Mouse (Mus musculus) heart, postnatal 0 days (tissue): ENCODE measurements around the gene Smc4. TPM values are rescaled to one million over a fixed set of nuclear protein-coding genes. Genes with fewer than 3 reads are reported as not detected.

Experiments
- ATAC-seq: fragments of 200-750 bp; cut with Nextera tagmentation; 2 replicates; pipeline ENCODE4 v1.8.0; 2017; ENCODE audit warnings: low read depth, moderate number of reproducible peaks, moderate library complexity; ENCODE audit not compliant: insufficient read depth
- DNase-seq: peaks from one replicate; pipeline ENCODE4 v3.0.0-alpha.2; 2016; ENCODE audit warnings: low spot score
- H3K27ac ChIP-seq: fragments of 300-500 bp; sonication (generic); 2 replicates; pipeline ENCODE4 v1.5.1; 2014; ENCODE audit warnings: low read depth, mild to moderate bottlenecking
- H3K27me3 ChIP-seq: fragments of 300-500 bp; sonication (generic); 2 replicates; pipeline ENCODE4 v1.6.1; 2014; ENCODE audit warnings: low read length, mixed read lengths; ENCODE audit not compliant: control insufficient read depth, insufficient read depth
- H3K36me3 ChIP-seq: fragments of 300-500 bp; sonication (generic); replicated peaks from 2 replicates; pipeline ENCODE4 v1.6.1; 2014; ENCODE audit warnings: low read length, mixed read lengths; ENCODE audit not compliant: control insufficient read depth, insufficient read depth
- H3K4me1 ChIP-seq: fragments of 300-500 bp; sonication (generic); 2 replicates; pipeline ENCODE4 v1.6.1; 2014; ENCODE audit warnings: antibody characterized with exemption; ENCODE audit not compliant: control insufficient read depth, insufficient read depth
- H3K4me2 ChIP-seq: fragments of 300-500 bp; sonication (generic); 2 replicates; pipeline ENCODE4 v1.6.1; 2014; ENCODE audit warnings: low read depth, mild to moderate bottlenecking, low read length, moderate library complexity
- H3K4me3 ChIP-seq: fragments of 300-500 bp; sonication (generic); 2 replicates; pipeline ENCODE4 v1.5.1; 2014; ENCODE audit warnings: low read depth, low read length
- H3K9ac ChIP-seq: fragments of 300-500 bp; sonication (generic); replicated peaks from 2 replicates; pipeline ENCODE4 v1.6.1; 2014; ENCODE audit warnings: low read depth, low read length, mixed read lengths
- H3K9me3 ChIP-seq: fragments of 300-500 bp; sonication (generic); replicated peaks from 2 replicates; pipeline ENCODE4 v1.6.1; 2016; ENCODE audit warnings: low read length; ENCODE audit not compliant: control insufficient read depth
- CTCF ChIP-seq: IDR thresholded peaks from 2 replicates; pipeline ENCODE4 v1.5.1; 2016; ENCODE audit warnings: antibody characterized with exemption, control low read depth, low read depth
- EP300 ChIP-seq: IDR thresholded peaks from 2 replicates; pipeline ENCODE4 v1.6.1; 2016; ENCODE audit warnings: antibody characterized with exemption, low read depth
- WGBS: fragments of 180-500 bp; shearing (Covaris S2); extraction: QIAGEN DNeasy Blood & Tissue Kit; methylation state at CpG from one replicate; pipeline ENCODE4 v1.1.7; 2014; 5-methylcytosine and 5-hydroxymethylcytosine counted together
- polyA plus RNA-seq: library from polyadenylated mRNA; unstranded; fragments of >200 nt; fragmentation: Nextera tagmentation; extraction: Ambion mirVana; gene quantifications from 2 replicates; pipeline ENCODE4 v1.2.1, GENCODE M21; 2015
- total RNA-seq: library from RNA; depleted of rRNA; stranded (reverse); fragments of >200 nt; gene quantifications from 2 replicates; pipeline ENCODE4 v1.2.3, GENCODE M21; 2014; ENCODE audit warnings: low replicate concordance

The Smc4 gene
- total and polyA plus RNA-seq, 2 experiments from 2014 or later, result 32.8 to 77.1 TPM

DNA sequence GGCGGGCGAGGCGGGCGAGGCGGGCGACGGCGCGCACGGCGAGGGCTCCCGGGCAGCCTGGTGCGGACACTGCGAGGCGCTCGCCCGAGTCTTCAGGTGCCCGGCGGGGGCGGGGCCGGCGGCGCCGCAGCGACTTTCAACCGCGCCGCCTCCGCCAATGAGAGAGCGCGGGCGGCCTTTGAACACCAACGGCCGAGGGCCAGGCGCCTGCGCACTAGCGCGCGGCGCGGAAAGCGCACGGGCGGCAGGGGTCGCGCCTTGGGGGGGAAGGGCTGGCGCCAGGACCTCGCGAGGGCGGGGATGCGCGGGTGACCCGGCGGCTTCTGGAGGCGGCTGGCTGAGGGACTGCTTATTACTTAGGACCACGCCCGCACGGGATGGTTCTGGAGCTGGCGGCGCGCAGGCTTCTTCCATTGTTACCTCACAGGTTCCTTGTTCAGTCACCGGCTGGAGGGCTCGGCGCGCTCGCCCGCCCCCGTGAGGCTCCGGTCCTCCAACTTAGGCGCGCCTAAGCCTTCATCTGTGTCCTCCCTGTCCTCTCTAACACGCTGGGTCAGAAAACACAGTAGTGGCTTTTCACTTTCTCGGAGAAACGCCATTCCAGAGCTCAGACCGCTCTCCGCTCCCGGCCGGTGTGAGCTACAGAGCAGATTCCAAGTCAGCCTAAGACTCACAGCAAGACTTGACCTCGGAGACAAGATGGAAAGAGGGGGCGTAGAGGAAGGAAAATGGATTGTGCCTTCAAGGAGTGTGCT lies 40.3 kb downstream of the Smc4 start, which contains the start of gene Trim59:
Gene Trim59 (minus strand): TSS at position 111 of the 755 bp plus-strand sequence.
- Histone ChIP-seq H3K27ac (peak within 1 kb of the TSS; percentile 87), H3K36me3 (no peaks in the 10 kb centered on the region), H3K9ac (peak within 1 kb of the TSS; percentile 72), H3K9me3 (no peaks in the 10 kb centered on the region), H3K4me3 (peak within 1 kb of the TSS; percentile 94), H3K4me1 (no peaks in the 10 kb centered on the region), H3K4me2 (peak within 1 kb of the TSS; percentile 62), H3K27me3 (no peaks in the 10 kb centered on the region)
- peak; percentile 93 for DNase-seq
- TF ChIP-seq EP300 (no peak; the same call in 1 of the 2 replicates), CTCF (no peak)
- under 1% methylated on average over 79 of the region's 80 CpGs for WGBS
- peak; percentile 94 for ATAC-seq

DNA sequence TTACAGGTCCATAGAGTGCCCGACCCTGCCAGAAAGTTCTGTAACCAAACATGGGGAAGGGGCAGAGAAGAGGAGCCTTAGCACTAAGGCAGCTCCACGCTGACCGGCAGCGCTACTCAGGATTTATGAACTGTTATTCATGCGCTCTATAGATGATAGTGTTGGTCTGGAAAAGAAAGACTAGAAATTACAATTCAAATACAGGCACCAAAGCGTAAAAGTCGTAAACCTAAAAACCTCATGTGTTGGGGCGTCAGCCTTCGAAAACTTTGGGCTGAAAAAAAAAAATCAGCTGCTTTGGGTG lies 40.8 kb downstream of the Smc4 start:
- peak; percentile 9 for ATAC-seq
- peak; percentile 33 for DNase-seq
- no peaks in the 10 kb centered on the region for H3K9me3 ChIP-seq
- H3K4me1 ChIP-seq, result no peaks in the 10 kb centered on the region
- H3K27ac ChIP-seq, result peak overlapping the region; percentile 87
- H3K4me2 ChIP-seq, result peak overlapping the region; percentile 62
- H3K27me3 ChIP-seq, result no peaks in the 10 kb centered on the region
- H3K9ac ChIP-seq, result peak overlapping the region; percentile 72
- H3K4me3 ChIP-seq, result peak overlapping the region; percentile 94
- WGBS, result 4% methylated on average over 9 of the region's 9 CpGs
- TF ChIP-seq EP300, result no peak
- TF ChIP-seq CTCF, result no peak
- H3K36me3 ChIP-seq, result no peaks in the 10 kb centered on the region

- Histone ChIP-seq H3K4me3 (peak overlapping the region; percentile 94), H3K4me1 (no peaks in the 10 kb centered on the region), H3K36me3 (no peaks in the 10 kb centered on the region), H3K9ac (peak overlapping the region; percentile 72; the same call in 1 of the 2 replicates), H3K27me3 (no peaks in the 10 kb centered on the region), H3K4me2 (peak overlapping the region; percentile 62), H3K9me3 (no peaks in the 10 kb centered on the region), H3K27ac (no peak overlapping the region)
- no peak for TF ChIP-seq EP300
- no peak for TF ChIP-seq CTCF
- 35% methylated on average over 13 of the region's 13 CpGs for WGBS
- DNase-seq (no peak), ATAC-seq (no peak)
These were observed 41.2 kb downstream of the Smc4 start for GRCm38 (mm10) chr3:69045750-69046149.

DNA sequence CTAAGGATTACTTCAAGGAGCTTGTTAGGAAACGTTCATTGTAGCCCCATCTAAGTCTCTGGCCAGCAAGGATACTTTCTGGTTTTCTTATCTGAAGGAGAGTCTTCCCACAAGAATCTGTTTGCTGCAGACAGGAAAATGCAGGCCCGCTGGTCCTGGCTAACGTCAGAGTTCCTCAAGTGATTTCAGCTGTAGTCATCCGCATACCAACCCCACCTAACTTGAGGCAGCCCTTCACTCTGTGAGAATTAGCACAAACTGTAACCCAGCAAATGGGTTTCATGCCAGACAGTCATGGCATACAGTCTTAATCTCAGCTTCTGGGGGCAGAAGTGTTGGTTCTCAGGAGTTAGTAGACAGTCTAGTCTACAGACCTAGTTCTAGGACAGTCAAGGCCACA lies 42.0 kb downstream of the Smc4 start:
- Histone ChIP-seq H3K4me1 (no peaks in the 10 kb centered on the region), H3K27ac (no peak overlapping the region), H3K27me3 (no peaks in the 10 kb centered on the region), H3K9ac (no peak overlapping the region), H3K4me2 (no peak overlapping the region), H3K36me3 (no peaks in the 10 kb centered on the region), H3K4me3 (no peak overlapping the region), H3K9me3 (no peaks in the 10 kb centered on the region)
- 47% methylated on average over 4 of the region's 4 CpGs for WGBS
- TF ChIP-seq CTCF (no peak), EP300 (no peak)
- no peak for ATAC-seq
- no peak for DNase-seq

GRCm38 (mm10) chr3:69047684-69048083 lies 43.1 kb downstream of the Smc4 start:
- H3K27ac ChIP-seq, result no peak overlapping the region
- no peak for DNase-seq
- TF ChIP-seq CTCF (no peak), EP300 (no peak)
- ATAC-seq, result no peak
- H3K4me2 ChIP-seq, result no peak overlapping the region
- H3K4me1 ChIP-seq, result no peaks in the 10 kb centered on the region
- H3K9me3 ChIP-seq, result no peaks in the 10 kb centered on the region
- no peaks in the 10 kb centered on the region for H3K27me3 ChIP-seq
- no peak overlapping the region for H3K9ac ChIP-seq
- H3K36me3 ChIP-seq, result no peaks in the 10 kb centered on the region
- 81% methylated on average over 4 of the region's 4 CpGs for WGBS
- H3K4me3 ChIP-seq, result no peak overlapping the region

GRCm38 (mm10) chr3:69049011-69049410 lies 44.5 kb downstream of the Smc4 start:
- Histone ChIP-seq H3K4me3 (no peak overlapping the region), H3K9ac (no peak overlapping the region), H3K27ac (no peak overlapping the region), H3K4me1 (no peaks in the 10 kb centered on the region), H3K36me3 (no peaks in the 10 kb centered on the region), H3K27me3 (no peaks in the 10 kb centered on the region), H3K9me3 (no peaks in the 10 kb centered on the region), H3K4me2 (no peak overlapping the region)
- DNase-seq (no peak), ATAC-seq (no peak)
- 83% methylated on average over 6 of the region's 6 CpGs for WGBS
- no peak for TF ChIP-seq EP300
- no peak for TF ChIP-seq CTCF
